Mouse (Mus musculus) cerebral cortex, adult 2 months (tissue): Measurements from ENCODE around the gene Eid2.

Source experiments
- WGBS: fragments of 180-500 bp; shearing (Covaris S2); methylation state at CpG from one replicate; pipeline ENCODE4 v1.1.7; 2018; 5-methylcytosine and 5-hydroxymethylcytosine counted together

Gene Eid2

GRCm38 (mm10) chr7:28267129-28268041 lies at the start of gene Eid2:
Gene Eid2, plus strand, starts transcription at chr7:28267881.
- WGBS: 4% methylated on average over 57 of the region's 57 CpGs

GRCm38 (mm10) chr7:28218951-28219740 lies 48.5 kb upstream of the Eid2 start:
- WGBS: 52% methylated on average over 20 of the region's 20 CpGs

GRCm38 (mm10) chr7:28226836-28227235 lies 40.8 kb upstream of the Eid2 start:
- WGBS: 82% methylated on average over 4 of the region's 4 CpGs

GRCm38 (mm10) chr7:28227421-28227820 lies 40.3 kb upstream of the Eid2 start:
- 95% methylated on average over 4 of the region's 4 CpGs for WGBS

GRCm38 (mm10) chr7:28243943-28244342 lies 23.7 kb upstream of the Eid2 start:
- WGBS: 70% methylated on average over 2 of the region's 2 CpGs

- WGBS: 93% methylated on average over 3 of the region's 3 CpGs
Observed at GRCm38 (mm10) chr7:28248957-28249356, 18.7 kb upstream of the Eid2 start.

- WGBS: 91% methylated on average over 17 of the region's 17 CpGs
Observed at GRCm38 (mm10) chr7:28251976-28252375, 15.7 kb upstream of the Eid2 start.

- 90% methylated on average over 6 of the region's 6 CpGs for WGBS
Observed at GRCm38 (mm10) chr7:28254591-28254990, 13.1 kb upstream of the Eid2 start.

GRCm38 (mm10) chr7:28255476-28255875 lies 12.2 kb upstream of the Eid2 start:
- 85% methylated on average over 6 of the region's 6 CpGs for WGBS

GRCm38 (mm10) chr7:28262861-28263260 lies 4.8 kb upstream of the Eid2 start:
- 58% methylated on average over 5 of the region's 5 CpGs for WGBS

- 8% methylated on average over 13 of the region's 15 CpGs for WGBS
Observed at GRCm38 (mm10) chr7:28263786-28264185, 3.9 kb upstream of the Eid2 start.

GRCm38 (mm10) chr7:28265391-28265790 lies 2.3 kb upstream of the Eid2 start:
- 78% methylated on average over 13 of the region's 13 CpGs for WGBS

GRCm38 (mm10) chr7:28268042-28268531 lies 406 bp downstream of the Eid2 start:
- under 1% methylated on average over 58 of the region's 62 CpGs for WGBS

- WGBS: 22% methylated on average over 16 of the region's 16 CpGs
Observed at GRCm38 (mm10) chr7:28268576-28268975, 895 bp downstream of the Eid2 start.

- 93% methylated on average over 12 of the region's 12 CpGs for WGBS
Observed at GRCm38 (mm10) chr7:28269355-28269754, 1.7 kb downstream of the Eid2 start.

- WGBS: 70% methylated on average over 3 of the region's 3 CpGs
Observed at GRCm38 (mm10) chr7:28271761-28272160, 4.1 kb downstream of the Eid2 start.

GRCm38 (mm10) chr7:28277237-28277614 lies 9.5 kb downstream of the Eid2 start:
- 57% methylated on average over 8 of the region's 8 CpGs for WGBS

GRCm38 (mm10) chr7:28277615-28278278 lies 10.1 kb downstream of the Eid2 start, which contains the start of gene Eid2b:
Gene Eid2b, plus strand, starts transcription at chr7:28277739.
- WGBS: 3% methylated on average over 68 of the region's 68 CpGs

- 85% methylated on average over 7 of the region's 7 CpGs for WGBS
Observed at GRCm38 (mm10) chr7:28278279-28278652, 10.6 kb downstream of the Eid2 start.

GRCm38 (mm10) chr7:28280630-28281029 lies 12.9 kb downstream of the Eid2 start:
- WGBS: 81% methylated on average over 7 of the region's 7 CpGs

GRCm38 (mm10) chr7:28290165-28290564 lies 22.5 kb downstream of the Eid2 start:
- 10% methylated on average over 18 of the region's 18 CpGs for WGBS
